Mouse (Mus musculus): Measurements from ENCODE around the gene Ring1.

DNA sequence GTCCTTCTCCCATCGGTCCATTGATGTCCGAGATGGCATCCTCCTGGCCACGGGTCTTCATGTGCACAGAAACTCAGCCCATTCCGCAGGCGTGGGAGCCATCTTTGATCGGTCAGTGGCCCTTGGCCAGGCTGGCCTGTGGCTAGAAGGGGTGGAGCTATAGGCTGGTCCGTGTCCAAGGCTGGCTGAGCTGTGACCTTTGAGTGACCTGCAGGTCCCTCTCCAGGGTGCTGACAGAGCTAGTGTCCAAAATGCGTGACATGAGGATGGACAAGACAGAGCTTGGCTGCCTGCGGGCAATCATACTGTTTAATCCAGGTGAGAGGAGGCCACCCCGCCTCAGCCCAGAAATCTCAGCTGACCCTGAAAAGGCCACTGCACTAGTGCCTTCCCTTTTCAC, 12.2 kb upstream of the Ring1 start:
- TF ChIP-seq POLR2A (IDR thresholded peaks at IDR 0.05; ENCODE audit: low read depth, low read length) (no peak), CTCF (IDR thresholded peaks at IDR 0.05; ENCODE audit: extremely low read depth, insufficient read depth, insufficient read length, insufficient replicate concordance) (no peak)

Data from spleen, adult 2 months (tissue).